Mouse (Mus musculus) neural tube, embryonic 11.5 days (tissue): Measurements from ENCODE around the gene Gm28047. TPM values are rescaled to one million over a fixed set of nuclear protein-coding genes. Genes with fewer than 3 reads are reported as not detected.

Experiments
- ATAC-seq: fragments of 200-750 bp; cut with Nextera tagmentation; 2 replicates; pipeline ENCODE4 v1.8.0; 2017; ENCODE audit warnings: moderate number of reproducible peaks, mild to moderate bottlenecking, moderate TSS enrichment, moderate library complexity; ENCODE audit not compliant: insufficient read depth, low FRiP score, low TSS enrichment
- DNase-seq: peaks from one replicate; pipeline ENCODE4 v3.0.0-alpha.2; 2015; ENCODE audit warnings: low spot score
- H3K27ac ChIP-seq: fragments of 300-500 bp; sonication (generic); 2 replicates; pipeline ENCODE4 v1.5.1; 2014; ENCODE audit warnings: low read depth, mild to moderate bottlenecking, low read length
- H3K27me3 ChIP-seq: fragments of 300-500 bp; sonication (generic); 2 replicates; pipeline ENCODE4 v1.6.1; 2014; ENCODE audit warnings: mild to moderate bottlenecking, low read length, mixed read lengths; ENCODE audit not compliant: control insufficient read depth, insufficient read depth
- H3K36me3 ChIP-seq: fragments of 300-500 bp; sonication (generic); 2 replicates; pipeline ENCODE4 v1.6.1; 2014; ENCODE audit warnings: mild to moderate bottlenecking, low read length, moderate library complexity, mixed read lengths; ENCODE audit not compliant: control insufficient read depth, insufficient read depth
- H3K4me1 ChIP-seq: fragments of 300-500 bp; sonication (generic); 2 replicates; pipeline ENCODE4 v1.6.1; 2014; ENCODE audit warnings: low read length, mixed read lengths; ENCODE audit not compliant: control insufficient read depth, insufficient read depth
- H3K4me2 ChIP-seq: fragments of 300-500 bp; sonication (generic); 2 replicates; pipeline ENCODE4 v1.6.1; 2014; ENCODE audit warnings: low read depth, mild to moderate bottlenecking, moderate library complexity
- H3K4me3 ChIP-seq: fragments of 300-500 bp; sonication (generic); 2 replicates; pipeline ENCODE4 v1.5.1; 2014; ENCODE audit warnings: low read depth, low read length
- H3K9ac ChIP-seq: fragments of 300-500 bp; sonication (generic); 2 replicates; pipeline ENCODE4 v1.6.1; 2014; ENCODE audit warnings: mild to moderate bottlenecking, low read length
- H3K9me3 ChIP-seq: fragments of 300-500 bp; sonication (generic); 2 replicates; pipeline ENCODE4 v1.6.1; 2016; ENCODE audit warnings: low read length; ENCODE audit not compliant: control insufficient read depth
- WGBS: fragments of 180-500 bp; shearing (Covaris S2); extraction: QIAGEN DNeasy Blood & Tissue Kit; methylation state at CpG from one replicate; pipeline ENCODE4 v1.1.7; 2014; 5-methylcytosine and 5-hydroxymethylcytosine counted together
- polyA plus RNA-seq: library from polyadenylated mRNA; unstranded; fragments of >200 nt; fragmentation: Nextera tagmentation; extraction: Ambion mirVana; gene quantifications from 2 replicates; pipeline ENCODE4 v1.2.1, GENCODE M21; 2014

Gene Gm28047
- not detected in 2 replicates for polyA plus RNA-seq

- Histone ChIP-seq H3K36me3 (no peaks in the 10 kb centered on the region), H3K27ac (peak within 1 kb of the TSS; percentile 93), H3K9me3 (no peaks in the 10 kb centered on the region), H3K4me1 (peaks cover 8% of the 10 kb centered on the region), H3K27me3 (no peaks in the 10 kb centered on the region), H3K4me3 (peak within 1 kb of the TSS; percentile 56), H3K9ac (peak within 1 kb of the TSS; percentile 77), H3K4me2 (peak within 1 kb of the TSS; percentile 85)
- DNase-seq (peak; percentile 99), ATAC-seq (peak; percentile 99)
- under 1% methylated on average over 49 of the region's 51 CpGs for WGBS
Measured at GRCm38 (mm10) chr15:102624970-102625686, at the start of gene Gm28047, which contains the start of gene Atf7. Gm28047 (minus strand) TSS chr15:102625067. Atf7 (minus strand) TSS chr15:102625464.

DNA sequence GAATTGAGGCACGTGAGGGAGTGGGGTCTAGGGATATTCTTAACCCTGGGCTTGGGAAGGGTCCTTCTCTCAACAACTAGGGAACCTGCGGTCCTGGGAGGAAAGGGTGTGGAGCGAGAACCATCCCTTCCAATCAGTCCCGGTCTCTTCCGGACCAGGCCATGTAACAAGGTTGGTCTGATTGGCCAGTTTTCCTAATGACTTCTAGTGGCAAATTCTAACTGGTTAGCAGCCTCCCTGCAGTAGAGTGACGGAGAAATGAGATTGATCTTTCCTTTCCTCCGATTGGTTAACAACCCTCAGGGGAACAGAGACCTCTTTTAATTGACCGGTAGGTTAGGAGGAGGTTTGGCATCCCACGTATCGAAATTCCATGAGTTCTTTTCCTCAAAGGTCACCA is 48.7 kb upstream of the Gm28047 start:
- Histone ChIP-seq H3K4me1 (0 out of 2 replicates have a peak, but pooled peaks cover 6% of the 10 kb centered on the region), H3K9ac (no peak overlapping the region), H3K9me3 (no peaks in the 10 kb centered on the region), H3K27ac (peak overlapping the region; percentile 99), H3K36me3 (no peaks in the 10 kb centered on the region), H3K4me2 (peak overlapping the region; percentile 45), H3K4me3 (no peak overlapping the region), H3K27me3 (no peaks in the 10 kb centered on the region)
- 3% methylated on average over 10 of the region's 10 CpGs for WGBS
- ATAC-seq (peak; percentile 29), DNase-seq (peak; percentile 63)

DNA sequence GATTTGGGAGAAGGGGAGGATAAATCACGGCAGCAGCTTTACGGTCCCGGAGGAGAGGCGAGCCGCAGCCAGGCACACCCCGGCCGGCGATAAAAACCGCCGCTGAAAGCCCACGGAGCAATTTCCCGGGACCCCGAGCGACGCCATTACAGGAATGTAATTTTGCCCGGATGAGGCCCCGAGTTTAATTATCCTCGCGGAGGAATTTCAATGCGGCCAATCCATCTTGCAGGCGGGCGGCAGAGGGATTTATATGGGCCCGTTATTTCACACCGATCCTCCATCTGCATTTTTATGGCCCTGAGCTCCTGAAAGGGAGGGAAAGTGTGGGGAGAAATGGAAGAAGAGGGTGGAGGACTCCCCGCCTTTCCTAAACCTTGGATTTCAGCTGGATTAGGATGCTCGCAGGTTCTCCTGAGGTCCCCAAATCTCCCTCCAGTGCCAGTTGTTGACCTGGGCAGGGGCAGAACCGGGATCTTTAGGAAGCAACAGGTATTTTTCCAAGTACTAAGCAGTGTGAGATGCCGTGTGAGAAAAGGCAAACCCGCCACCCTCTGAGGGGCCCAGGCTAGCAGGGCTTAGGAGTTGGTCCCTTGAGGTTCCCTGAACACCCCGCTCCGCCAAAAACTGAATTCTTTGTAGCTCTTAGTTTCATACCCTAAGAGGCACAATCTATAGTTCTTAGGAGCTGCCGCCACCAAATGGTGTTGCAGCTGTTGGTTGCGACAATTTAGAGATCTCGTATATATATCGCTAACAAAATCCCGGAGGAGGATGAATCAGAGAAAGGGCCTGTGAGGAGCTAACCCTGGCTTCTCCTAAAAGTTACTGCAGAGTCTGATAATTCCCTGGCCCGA is 47.6 kb upstream of the Gm28047 start, which contains the start of gene Atp5g2:
TSS of gene Atp5g2 (minus strand) at position 138 of the 857 bp plus-strand sequence.
- WGBS = 1% methylated on average over 37 of the region's 37 CpGs
- H3K9me3 ChIP-seq = no peaks in the 10 kb centered on the region
- peak within 1 kb of the TSS; percentile 99 for H3K27ac ChIP-seq
- peak within 1 kb of the TSS; percentile 82 for H3K9ac ChIP-seq
- peaks cover 5% of the 10 kb centered on the region for H3K36me3 ChIP-seq
- peak within 1 kb of the TSS; percentile 39 for H3K4me3 ChIP-seq
- peak within 1 kb of the TSS; percentile 45 for H3K4me2 ChIP-seq
- no peaks in the 10 kb centered on the region for H3K27me3 ChIP-seq
- DNase-seq (peak; percentile 81), ATAC-seq (peak; percentile 10)
- 0 out of 2 replicates have a peak, but pooled peaks cover 6% of the 10 kb centered on the region for H3K4me1 ChIP-seq

GRCm38 (mm10) chr15:102671721-102672214 is 46.9 kb upstream of the Gm28047 start:
- peak overlapping the region; percentile 99 for H3K27ac ChIP-seq
- peak overlapping the region; percentile 45 for H3K4me2 ChIP-seq
- peaks cover 6% of the 10 kb centered on the region for H3K36me3 ChIP-seq
- ATAC-seq (peak; percentile 70), DNase-seq (peak; percentile 88)
- no peaks in the 10 kb centered on the region for H3K27me3 ChIP-seq
- 0 out of 2 replicates have a peak, but pooled peaks cover 6% of the 10 kb centered on the region for H3K4me1 ChIP-seq
- H3K4me3 ChIP-seq = peak overlapping the region; percentile 39
- peak overlapping the region; percentile 82 for H3K9ac ChIP-seq
- WGBS = under 1% methylated on average over 26 of the region's 34 CpGs
- no peaks in the 10 kb centered on the region for H3K9me3 ChIP-seq

- under 1% methylated on average over 53 of the region's 53 CpGs for WGBS
- peak overlapping the region; percentile 99 for H3K27ac ChIP-seq
- DNase-seq (peak; percentile 99), ATAC-seq (peak; percentile 71)
- peak overlapping the region; percentile 73 for H3K4me3 ChIP-seq
- H3K4me2 ChIP-seq = peak overlapping the region; percentile 87
- no peaks in the 10 kb centered on the region for H3K9me3 ChIP-seq
- H3K9ac ChIP-seq = peak overlapping the region; percentile 97
- no peaks in the 10 kb centered on the region for H3K27me3 ChIP-seq
- H3K4me1 ChIP-seq = 0 out of 2 replicates have a peak, but pooled peaks cover 6% of the 10 kb centered on the region
- peaks cover 6% of the 10 kb centered on the region for H3K36me3 ChIP-seq
Measured at GRCm38 (mm10) chr15:102670767-102671575, 46.1 kb upstream of the Gm28047 start.

DNA sequence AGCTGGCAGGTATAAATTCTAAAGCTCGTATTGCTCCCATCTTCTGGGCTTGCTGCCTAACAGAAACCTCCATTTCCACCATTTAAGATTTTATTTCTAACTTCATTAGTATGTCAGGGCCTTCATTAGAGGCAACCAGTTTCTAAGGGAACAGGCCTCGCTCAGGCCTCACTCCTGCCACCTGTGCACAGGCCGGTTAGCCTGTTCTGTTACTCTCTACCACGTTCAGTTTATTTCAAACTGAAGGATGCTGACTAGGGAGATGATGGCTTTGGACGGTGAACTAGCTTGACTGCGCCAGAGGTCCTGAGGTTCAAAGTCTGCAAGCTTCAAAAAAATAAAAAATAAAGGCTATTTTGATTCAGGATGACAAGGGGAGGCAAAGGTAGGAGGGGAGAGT is 45.4 kb upstream of the Gm28047 start:
- H3K9ac ChIP-seq = peak overlapping the region; percentile 97
- 0 out of 2 replicates have a peak, but pooled peaks cover 6% of the 10 kb centered on the region for H3K4me1 ChIP-seq
- WGBS = 18% methylated on average over 6 of the region's 6 CpGs

DNA sequence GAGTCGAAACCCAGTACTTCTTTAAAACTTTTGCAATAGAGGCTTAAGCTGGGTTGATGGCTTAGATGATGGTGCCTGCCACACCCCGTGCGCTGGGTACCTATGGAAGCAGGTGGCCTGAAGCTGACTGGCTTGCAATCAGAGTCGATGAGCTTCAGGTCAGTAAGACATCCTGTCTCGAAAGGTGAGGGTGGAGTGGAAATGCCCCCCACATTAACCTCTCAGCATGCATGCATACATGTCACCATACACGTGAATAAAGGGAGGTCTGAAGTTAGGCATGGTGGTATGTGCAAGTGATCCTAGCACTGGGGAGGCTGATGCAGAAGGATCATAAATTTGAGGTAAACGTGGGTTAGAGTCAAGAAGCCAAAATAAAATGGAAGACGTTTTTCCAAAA is 44.7 kb upstream of the Gm28047 start:
- peak overlapping the region; percentile 35 for H3K9ac ChIP-seq
- DNase-seq (no peak), ATAC-seq (no peak)
- peak overlapping the region; percentile 87; the same call in 1 of the 2 replicates for H3K4me2 ChIP-seq
- no peak overlapping the region for H3K27ac ChIP-seq
- H3K9me3 ChIP-seq = no peaks in the 10 kb centered on the region
- H3K4me3 ChIP-seq = peak overlapping the region; percentile 73; the same call in 1 of the 2 replicates
- H3K36me3 ChIP-seq = peaks cover 6% of the 10 kb centered on the region
- 85% methylated on average over 8 of the region's 8 CpGs for WGBS
- 0 out of 2 replicates have a peak, but pooled peaks cover 6% of the 10 kb centered on the region for H3K4me1 ChIP-seq
- no peaks in the 10 kb centered on the region for H3K27me3 ChIP-seq

More for the DNA sequence above, 45.4 kb upstream of the Gm28047 start:
- ATAC-seq (no peak), DNase-seq (no peak)
- H3K27me3 ChIP-seq = no peaks in the 10 kb centered on the region
- H3K36me3 ChIP-seq = peaks cover 6% of the 10 kb centered on the region
- H3K9me3 ChIP-seq = no peaks in the 10 kb centered on the region
- H3K4me2 ChIP-seq = peak overlapping the region; percentile 87
- H3K4me3 ChIP-seq = peak overlapping the region; percentile 73
- peak overlapping the region; percentile 99 for H3K27ac ChIP-seq

- no peak overlapping the region for H3K4me3 ChIP-seq
- no peaks in the 10 kb centered on the region for H3K9me3 ChIP-seq
- H3K27ac ChIP-seq = no peak overlapping the region
- peaks cover 18% of the 10 kb centered on the region for H3K36me3 ChIP-seq
- 61% methylated on average over 4 of the region's 4 CpGs for WGBS
- H3K4me1 ChIP-seq = no peaks in the 10 kb centered on the region
- H3K27me3 ChIP-seq = no peaks in the 10 kb centered on the region
- no peak for ATAC-seq
- no peak overlapping the region for H3K4me2 ChIP-seq
- no peak overlapping the region for H3K9ac ChIP-seq
- peak; percentile 31 for DNase-seq
Measured at GRCm38 (mm10) chr15:102665494-102665893, 40.6 kb upstream of the Gm28047 start.
